Mouse (Mus musculus) kidney, embryonic 15.5 days (tissue): ENCODE data around the gene Anxa2. TPM values are rescaled to one million over a fixed set of nuclear protein-coding genes. Genes with fewer than 3 reads are reported as not detected.

Experiments
- ATAC-seq: fragments of 200-750 bp; cut with Nextera tagmentation; replicated peaks from 2 replicates; pipeline ENCODE4 v1.8.0; 2017; ENCODE audit warnings: moderate TSS enrichment; ENCODE audit not compliant: low FRiP score
- H3K27ac ChIP-seq: fragments of 300-500 bp; sonication (generic); 2 replicates; pipeline ENCODE4 v1.5.1; 2015; ENCODE audit warnings: mild to moderate bottlenecking, inconsistent platforms
- H3K27me3 ChIP-seq: fragments of 300-500 bp; sonication (generic); 2 replicates; pipeline ENCODE4 v1.6.1; 2015; ENCODE audit warnings: inconsistent platforms
- H3K36me3 ChIP-seq: fragments of 300-500 bp; sonication (generic); 2 replicates; pipeline ENCODE4 v1.6.1; 2015; ENCODE audit warnings: inconsistent platforms
- H3K4me1 ChIP-seq: fragments of 300-500 bp; sonication (generic); 2 replicates; pipeline ENCODE4 v1.6.1; 2015; ENCODE audit warnings: inconsistent platforms
- H3K4me2 ChIP-seq: fragments of 300-500 bp; sonication (generic); 2 replicates; pipeline ENCODE4 v1.6.1; 2015; ENCODE audit warnings: moderate library complexity, mild to moderate bottlenecking, inconsistent platforms
- H3K4me3 ChIP-seq: fragments of 300-500 bp; sonication (generic); replicated peaks from 2 replicates; pipeline ENCODE4 v1.5.1; 2015; ENCODE audit warnings: mild to moderate bottlenecking, inconsistent platforms
- H3K9ac ChIP-seq: fragments of 300-500 bp; sonication (generic); 2 replicates; pipeline ENCODE4 v1.6.1; 2015; ENCODE audit warnings: mild to moderate bottlenecking, inconsistent platforms
- H3K9me3 ChIP-seq: fragments of 300-500 bp; sonication (generic); replicated peaks from 2 replicates; pipeline ENCODE4 v1.6.1; 2016; ENCODE audit warnings: inconsistent platforms
- WGBS: fragments of 180-500 bp; shearing (Covaris S2); methylation state at CpG from one replicate; pipeline ENCODE4 v1.1.7; 2015; ENCODE audit warnings: mixed read lengths; 5-methylcytosine and 5-hydroxymethylcytosine counted together
- polyA plus RNA-seq: library from polyadenylated mRNA; unstranded; fragments of >200 nt; fragmentation: Nextera tagmentation; extraction: Ambion mirVana; gene quantifications from 2 replicates; pipeline ENCODE4 v1.2.1, GENCODE M21; 2015

Anxa2 gene
- 567 and 614 TPM in 2 replicates for polyA plus RNA-seq

- H3K27ac ChIP-seq: peak within 1 kb of the TSS; percentile 95
- H3K4me1 ChIP-seq: peaks cover 52% of the 10 kb centered on the region
- H3K4me2 ChIP-seq: peak within 1 kb of the TSS; percentile 77
- 0 out of 2 replicates have a peak, but pooled peaks cover 3% of the 10 kb centered on the region for H3K36me3 ChIP-seq
- peak; percentile 91 for ATAC-seq
- H3K9me3 ChIP-seq: no peaks in the 10 kb centered on the region
- WGBS: 4% methylated on average over 37 of the region's 37 CpGs
- no peaks in the 10 kb centered on the region for H3K27me3 ChIP-seq
- H3K4me3 ChIP-seq: peak within 1 kb of the TSS; percentile 67
- H3K9ac ChIP-seq: peak within 1 kb of the TSS; percentile 70
Measured at GRCm38 (mm10) chr9:69453066-69453900, at the start of gene Anxa2. Gene Anxa2 (plus strand): TSS chr9:69453620.

GRCm38 (mm10) chr9:69404671-69405070 is 48.7 kb upstream of the Anxa2 start:
- H3K27ac ChIP-seq: no peak overlapping the region
- 78% methylated on average over 6 of the region's 6 CpGs for WGBS
- no peaks in the 10 kb centered on the region for H3K9me3 ChIP-seq
- H3K36me3 ChIP-seq: peaks cover 13% of the 10 kb centered on the region
- no peak overlapping the region for H3K9ac ChIP-seq
- H3K4me2 ChIP-seq: no peak overlapping the region
- no peak for ATAC-seq
- no peaks in the 10 kb centered on the region for H3K27me3 ChIP-seq
- no peak overlapping the region for H3K4me3 ChIP-seq
- H3K4me1 ChIP-seq: no peaks in the 10 kb centered on the region

- Histone ChIP-seq H3K36me3 (peaks cover 80% of the 10 kb centered on the region), H3K4me3 (no peak overlapping the region), H3K4me1 (no peaks in the 10 kb centered on the region), H3K4me2 (no peak overlapping the region), H3K27me3 (no peaks in the 10 kb centered on the region), H3K9ac (no peak overlapping the region), H3K27ac (no peak overlapping the region), H3K9me3 (no peaks in the 10 kb centered on the region)
- 91% methylated on average over 1 of the region's 1 CpGs for WGBS
- ATAC-seq: no peak
Measured at GRCm38 (mm10) chr9:69419476-69419875, 33.9 kb upstream of the Anxa2 start.

GRCm38 (mm10) chr9:69430531-69430930 is 22.9 kb upstream of the Anxa2 start:
- Histone ChIP-seq H3K27ac (no peak overlapping the region), H3K36me3 (peaks cover 46% of the 10 kb centered on the region), H3K27me3 (no peaks in the 10 kb centered on the region), H3K4me2 (no peak overlapping the region), H3K4me1 (peaks cover 18% of the 10 kb centered on the region), H3K9me3 (no peaks in the 10 kb centered on the region), H3K9ac (no peak overlapping the region), H3K4me3 (no peak overlapping the region)
- WGBS: 83% methylated on average over 3 of the region's 3 CpGs
- ATAC-seq: no peak

GRCm38 (mm10) chr9:69431863-69432555 is 21.4 kb upstream of the Anxa2 start:
- peaks cover 24% of the 10 kb centered on the region for H3K4me1 ChIP-seq
- 58% methylated on average over 6 of the region's 6 CpGs for WGBS
- H3K4me3 ChIP-seq: no peak overlapping the region
- no peak overlapping the region for H3K9ac ChIP-seq
- peaks cover 33% of the 10 kb centered on the region for H3K36me3 ChIP-seq
- no peak for ATAC-seq
- H3K9me3 ChIP-seq: no peaks in the 10 kb centered on the region
- no peaks in the 10 kb centered on the region for H3K27me3 ChIP-seq
- H3K27ac ChIP-seq: peak overlapping the region; percentile 71
- H3K4me2 ChIP-seq: no peak overlapping the region

GRCm38 (mm10) chr9:69435194-69435593 is 18.2 kb upstream of the Anxa2 start:
- H3K4me3 ChIP-seq: no peak overlapping the region
- peaks cover 32% of the 10 kb centered on the region for H3K4me1 ChIP-seq
- no peak overlapping the region for H3K9ac ChIP-seq
- peak overlapping the region; percentile 25; the same call in 1 of the 2 replicates for H3K27ac ChIP-seq
- no peaks in the 10 kb centered on the region for H3K9me3 ChIP-seq
- H3K36me3 ChIP-seq: peaks cover 14% of the 10 kb centered on the region
- H3K4me2 ChIP-seq: no peak overlapping the region
- no peaks in the 10 kb centered on the region for H3K27me3 ChIP-seq
- ATAC-seq: 0 out of 2 replicates have a peak, but pooled peaks have one; percentile 44
- WGBS: 43% methylated on average over 10 of the region's 10 CpGs

GRCm38 (mm10) chr9:69435662-69436061 is 17.8 kb upstream of the Anxa2 start:
- Histone ChIP-seq H3K4me1 (peaks cover 37% of the 10 kb centered on the region), H3K27me3 (no peaks in the 10 kb centered on the region), H3K4me3 (no peak overlapping the region), H3K9ac (no peak overlapping the region), H3K4me2 (no peak overlapping the region), H3K9me3 (no peaks in the 10 kb centered on the region), H3K27ac (peak overlapping the region; percentile 25; the same call in 1 of the 2 replicates), H3K36me3 (peaks cover 14% of the 10 kb centered on the region)
- no peak for ATAC-seq

- no peaks in the 10 kb centered on the region for H3K27me3 ChIP-seq
- WGBS: 13% methylated on average over 7 of the region's 7 CpGs
- peaks cover 53% of the 10 kb centered on the region for H3K4me1 ChIP-seq
- H3K36me3 ChIP-seq: no peaks in the 10 kb centered on the region
- H3K4me3 ChIP-seq: no peak overlapping the region
- H3K4me2 ChIP-seq: peak overlapping the region; percentile 8
- H3K9me3 ChIP-seq: no peaks in the 10 kb centered on the region
- peak overlapping the region; percentile 83 for H3K27ac ChIP-seq
- H3K9ac ChIP-seq: no peak overlapping the region
- ATAC-seq: peak; percentile 81
Measured at GRCm38 (mm10) chr9:69439805-69440357, 13.5 kb upstream of the Anxa2 start.

GRCm38 (mm10) chr9:69442471-69443038 is 10.9 kb upstream of the Anxa2 start:
- Histone ChIP-seq H3K9me3 (no peaks in the 10 kb centered on the region), H3K27me3 (no peaks in the 10 kb centered on the region), H3K9ac (no peak overlapping the region), H3K4me1 (peaks cover 46% of the 10 kb centered on the region), H3K36me3 (no peaks in the 10 kb centered on the region), H3K27ac (peak overlapping the region; percentile 64), H3K4me2 (no peak overlapping the region), H3K4me3 (no peak overlapping the region)
- ATAC-seq: no peak
- WGBS: 38% methylated on average over 6 of the region's 6 CpGs

GRCm38 (mm10) chr9:69443203-69443602 is 10.2 kb upstream of the Anxa2 start:
- H3K4me3 ChIP-seq: no peak overlapping the region
- no peaks in the 10 kb centered on the region for H3K27me3 ChIP-seq
- no peaks in the 10 kb centered on the region for H3K9me3 ChIP-seq
- no peak for ATAC-seq
- peaks cover 46% of the 10 kb centered on the region for H3K4me1 ChIP-seq
- no peaks in the 10 kb centered on the region for H3K36me3 ChIP-seq
- no peak overlapping the region for H3K9ac ChIP-seq
- H3K4me2 ChIP-seq: no peak overlapping the region
- WGBS: 41% methylated on average over 3 of the region's 3 CpGs
- no peak overlapping the region; the same call in 1 of the 2 replicates for H3K27ac ChIP-seq

GRCm38 (mm10) chr9:69448801-69449200 is 4.6 kb upstream of the Anxa2 start:
- no peak overlapping the region for H3K4me2 ChIP-seq
- WGBS: 56% methylated on average over 3 of the region's 3 CpGs
- ATAC-seq: no peak

GRCm38 (mm10) chr9:69450636-69451035 is 2.8 kb upstream of the Anxa2 start:
- no peak overlapping the region for H3K4me2 ChIP-seq

More at GRCm38 (mm10) chr9:69448801-69449200, 4.6 kb upstream of the Anxa2 start:
- Histone ChIP-seq H3K9ac (no peak overlapping the region), H3K36me3 (no peaks in the 10 kb centered on the region), H3K4me3 (no peak overlapping the region), H3K4me1 (peaks cover 22% of the 10 kb centered on the region), H3K9me3 (no peaks in the 10 kb centered on the region), H3K27me3 (no peaks in the 10 kb centered on the region), H3K27ac (no peak overlapping the region)

More at GRCm38 (mm10) chr9:69450636-69451035, 2.8 kb upstream of the Anxa2 start:
- Histone ChIP-seq H3K9me3 (no peaks in the 10 kb centered on the region), H3K9ac (no peak overlapping the region), H3K36me3 (no peaks in the 10 kb centered on the region), H3K4me1 (peaks cover 26% of the 10 kb centered on the region), H3K27me3 (no peaks in the 10 kb centered on the region), H3K27ac (no peak overlapping the region), H3K4me3 (no peak overlapping the region)
- no peak for ATAC-seq
- 77% methylated on average over 9 of the region's 9 CpGs for WGBS
